Mouse (Mus musculus) hindbrain, postnatal 0 days (tissue): Measurements from ENCODE around the gene Tanc1. TPM values are rescaled to one million over a fixed set of nuclear protein-coding genes. Genes with fewer than 3 reads are reported as not detected.
A peak's percentile ranks its signal among the peaks of the same experiment; 100 is the strongest.

Source experiments
- ATAC-seq: fragments of 200-750 bp; cut with Nextera tagmentation; 2 replicates; pipeline ENCODE4 v1.8.0; 2017; ENCODE audit warnings: mild to moderate bottlenecking, moderate TSS enrichment, moderate library complexity
- DNase-seq: peaks from one replicate; pipeline ENCODE4 v3.0.0-alpha.2; 2015; ENCODE audit warnings: low spot score
- H3K27ac ChIP-seq: fragments of 300-500 bp; sonication (generic); 2 replicates; pipeline ENCODE4 v1.5.1; 2014; ENCODE audit warnings: mild to moderate bottlenecking
- H3K27me3 ChIP-seq: fragments of 300-500 bp; sonication (generic); 2 replicates; pipeline ENCODE4 v1.6.1; 2014; ENCODE audit warnings: low read length, mixed read lengths; ENCODE audit not compliant: insufficient read depth
- H3K36me3 ChIP-seq: fragments of 300-500 bp; sonication (generic); 2 replicates; pipeline ENCODE4 v1.6.1; 2014; ENCODE audit warnings: low read length, mixed read lengths; ENCODE audit not compliant: insufficient read depth
- H3K4me1 ChIP-seq: fragments of 300-500 bp; sonication (generic); 2 replicates; pipeline ENCODE4 v1.6.1; 2014; ENCODE audit warnings: antibody characterized with exemption, low read length, mixed read lengths; ENCODE audit not compliant: insufficient read depth
- H3K4me2 ChIP-seq: fragments of 300-500 bp; sonication (generic); 2 replicates; pipeline ENCODE4 v1.6.1; 2014; ENCODE audit warnings: low read depth, mild to moderate bottlenecking, low read length, moderate library complexity, mixed read lengths
- H3K4me3 ChIP-seq: fragments of 300-500 bp; sonication (generic); 2 replicates; pipeline ENCODE4 v1.5.1; 2014; ENCODE audit warnings: low read length
- H3K9ac ChIP-seq: fragments of 300-500 bp; sonication (generic); replicated peaks from 2 replicates; pipeline ENCODE4 v1.6.1; 2014; ENCODE audit warnings: mild to moderate bottlenecking, low read length, moderate library complexity, mixed read lengths
- H3K9me3 ChIP-seq: fragments of 300-500 bp; sonication (generic); 2 replicates; pipeline ENCODE4 v1.6.1; 2016; ENCODE audit warnings: low read length, mixed read lengths
- CTCF ChIP-seq: IDR thresholded peaks from 2 replicates; pipeline ENCODE4 v1.5.1; 2016; ENCODE audit warnings: antibody characterized with exemption, control low read depth, low read depth
- WGBS: fragments of 180-500 bp; shearing (Covaris S2); extraction: QIAGEN DNeasy Blood & Tissue Kit; methylation state at CpG from one replicate; pipeline ENCODE4 v1.1.7; 2014; 5-methylcytosine and 5-hydroxymethylcytosine counted together
- polyA plus RNA-seq: library from polyadenylated mRNA; unstranded; fragments of >200 nt; fragmentation: Nextera tagmentation; extraction: Ambion mirVana; gene quantifications from 2 replicates; pipeline ENCODE4 v1.2.1, GENCODE M21; 2015
- total RNA-seq: library from RNA; depleted of rRNA; stranded (reverse); fragments of >200 nt; gene quantifications from 2 replicates; pipeline ENCODE4 v1.2.3, GENCODE M21; 2014

Tanc1 gene
- total and polyA plus RNA-seq, 2 experiments from 2014 or later: 4.2 to 12.1 TPM

GRCm38 (mm10) chr2:59670087-59671060, 58.5 kb downstream of the Tanc1 start:
- DNase-seq: no peak
- ATAC-seq: peak; percentile 54
- Histone ChIP-seq H3K9ac (no peak overlapping the region), H3K9me3 (no peaks in the 10 kb centered on the region), H3K4me2 (no peak overlapping the region), H3K4me3 (no peak overlapping the region), H3K27ac (no peak overlapping the region; the same call in 1 of the 2 replicates), H3K4me1 (peaks cover 5% of the 10 kb centered on the region; the same call in 1 of the 2 replicates), H3K36me3 (no peaks in the 10 kb centered on the region), H3K27me3 (no peaks in the 10 kb centered on the region)
- TF ChIP-seq CTCF: no peak
- WGBS: 66% methylated on average over 15 of the region's 15 CpGs

- WGBS: 66% methylated on average over 8 of the region's 8 CpGs
- no peak overlapping the region for H3K9ac ChIP-seq
- DNase-seq (no peak), ATAC-seq (no peak)
- peaks cover 5% of the 10 kb centered on the region; the same call in 1 of the 2 replicates for H3K4me1 ChIP-seq
- no peak overlapping the region for H3K4me2 ChIP-seq
- H3K27ac ChIP-seq: no peak overlapping the region
- H3K4me3 ChIP-seq: no peak overlapping the region
- no peaks in the 10 kb centered on the region for H3K36me3 ChIP-seq
- TF ChIP-seq CTCF: no peak
- H3K9me3 ChIP-seq: no peaks in the 10 kb centered on the region
- no peaks in the 10 kb centered on the region for H3K27me3 ChIP-seq
These were observed 59.8 kb downstream of the Tanc1 start for GRCm38 (mm10) chr2:59671671-59672070.

GRCm38 (mm10) chr2:59672086-59672485, 60.2 kb downstream of the Tanc1 start:
- no peaks in the 10 kb centered on the region for H3K9me3 ChIP-seq
- WGBS: 26% methylated on average over 4 of the region's 4 CpGs
- no peak for TF ChIP-seq CTCF
- ATAC-seq (no peak), DNase-seq (no peak)
- H3K27me3 ChIP-seq: no peaks in the 10 kb centered on the region
- no peak overlapping the region for H3K9ac ChIP-seq
- no peak overlapping the region for H3K27ac ChIP-seq
- H3K4me3 ChIP-seq: no peak overlapping the region
- no peaks in the 10 kb centered on the region for H3K36me3 ChIP-seq
- no peak overlapping the region for H3K4me2 ChIP-seq
- H3K4me1 ChIP-seq: peaks cover 5% of the 10 kb centered on the region; the same call in 1 of the 2 replicates

GRCm38 (mm10) chr2:59672686-59673085, 60.8 kb downstream of the Tanc1 start:
- Histone ChIP-seq H3K27ac (no peak overlapping the region), H3K9me3 (no peaks in the 10 kb centered on the region), H3K4me2 (no peak overlapping the region), H3K9ac (no peak overlapping the region), H3K4me3 (no peak overlapping the region), H3K36me3 (no peaks in the 10 kb centered on the region), H3K4me1 (peaks cover 5% of the 10 kb centered on the region; the same call in 1 of the 2 replicates), H3K27me3 (no peaks in the 10 kb centered on the region)
- 69% methylated on average over 8 of the region's 8 CpGs for WGBS
- TF ChIP-seq CTCF: no peak
- ATAC-seq (no peak), DNase-seq (no peak)

- no peak for ATAC-seq
- Histone ChIP-seq H3K9me3 (no peaks in the 10 kb centered on the region), H3K9ac (no peak overlapping the region), H3K27me3 (no peaks in the 10 kb centered on the region), H3K4me1 (peaks cover 5% of the 10 kb centered on the region; the same call in 1 of the 2 replicates), H3K36me3 (no peaks in the 10 kb centered on the region), H3K4me2 (no peak overlapping the region), H3K4me3 (no peak overlapping the region), H3K27ac (no peak overlapping the region)
- no peak for DNase-seq
- WGBS: 90% methylated on average over 6 of the region's 6 CpGs
- no peak for TF ChIP-seq CTCF
These were observed 61.5 kb downstream of the Tanc1 start for GRCm38 (mm10) chr2:59673351-59673750.

- DNase-seq: no peak
- Histone ChIP-seq H3K9ac (no peak overlapping the region), H3K4me3 (no peak overlapping the region), H3K36me3 (no peaks in the 10 kb centered on the region), H3K27me3 (no peaks in the 10 kb centered on the region), H3K27ac (no peak overlapping the region), H3K4me2 (no peak overlapping the region), H3K4me1 (peaks cover 6% of the 10 kb centered on the region; the same call in 1 of the 2 replicates), H3K9me3 (no peaks in the 10 kb centered on the region)
- WGBS: 84% methylated on average over 1 of the region's 1 CpGs
- TF ChIP-seq CTCF: no peak
- ATAC-seq: no peak
These were observed 62.0 kb downstream of the Tanc1 start for GRCm38 (mm10) chr2:59673877-59674276.
